Mouse (Mus musculus) ovary, postnatal 14 days (tissue): Measurements from ENCODE around the gene Tex19.2.
"Not testable (repeated sequence)": the region's sequence is repeated elsewhere in the genome, so short reads cannot be mapped to it uniquely, and the experiment has no call there.

Source experiments
- DNase-seq: peaks from one replicate; pipeline ENCODE4 v3.0.0; 2022; ENCODE audit warnings: low spot score

The Tex19.2 gene

DNA sequence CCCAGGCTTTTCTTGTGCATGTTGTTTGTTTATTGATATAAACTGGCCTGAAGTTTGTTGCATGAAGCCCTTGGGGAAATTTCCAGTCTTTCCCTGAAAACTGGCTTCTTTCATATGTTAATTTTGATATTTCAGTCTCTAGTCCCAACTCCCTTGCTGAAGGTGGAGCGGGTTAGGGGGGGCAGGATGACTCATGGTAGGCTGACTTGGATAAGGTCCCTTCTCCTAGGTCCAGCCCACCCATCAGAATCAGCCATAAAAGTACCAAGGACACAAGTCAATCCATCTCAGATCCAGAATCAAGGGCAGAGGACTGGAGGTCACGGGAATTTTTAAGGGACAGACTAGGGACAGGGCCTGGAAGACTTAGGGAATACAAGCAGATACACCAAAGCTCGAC is 7.4 kb downstream of the Tex19.2 start:
- DNase-seq = no peak

DNA sequence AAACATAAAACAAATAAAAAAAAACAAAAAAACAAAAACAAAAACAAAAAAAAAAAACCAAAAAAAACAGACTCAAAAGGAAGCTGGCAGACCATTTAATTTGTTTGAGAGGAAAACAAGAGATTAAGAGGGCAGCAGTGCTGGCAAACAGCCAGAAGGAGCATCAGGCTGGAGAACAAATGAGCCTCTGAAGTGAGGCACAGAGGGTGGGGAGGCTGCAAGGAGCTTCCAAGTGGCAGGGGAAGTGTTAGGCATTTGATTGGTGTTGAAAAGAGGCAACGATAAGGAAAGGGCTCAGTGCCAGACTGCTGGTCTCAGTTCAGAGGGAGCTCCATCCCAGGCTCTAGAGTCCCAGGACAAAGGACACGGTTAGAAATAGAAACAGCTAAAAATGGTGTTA is 8.5 kb downstream of the Tex19.2 start:
- peak; percentile 34 for DNase-seq

- no peak for DNase-seq
Observed at GRCm38 (mm10) chr11:121108061-121108460, 10.4 kb downstream of the Tex19.2 start.

DNA sequence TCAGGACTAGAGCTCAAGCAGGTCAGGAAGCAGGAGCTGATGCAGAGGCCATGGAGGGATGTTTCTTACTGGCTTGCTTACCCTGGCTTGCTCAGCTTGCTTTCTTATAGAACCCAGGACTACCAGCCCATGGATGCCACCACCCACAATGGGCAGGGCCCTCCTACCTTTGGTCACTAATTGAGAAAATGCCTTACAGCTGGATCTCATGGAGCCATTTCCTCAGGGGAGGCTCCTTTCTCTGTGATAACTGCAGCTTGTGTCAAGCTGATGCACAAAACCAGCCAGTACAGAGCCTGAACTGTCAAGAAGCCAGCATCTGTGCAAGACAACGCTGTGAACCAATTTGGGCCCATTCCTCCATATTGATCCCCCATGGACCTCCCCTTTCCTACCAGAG is 11.2 kb downstream of the Tex19.2 start:
- not testable (repeated sequence) for DNase-seq

GRCm38 (mm10) chr11:121101124-121101805 is 17.2 kb downstream of the Tex19.2 start:
- no peak for DNase-seq

DNA sequence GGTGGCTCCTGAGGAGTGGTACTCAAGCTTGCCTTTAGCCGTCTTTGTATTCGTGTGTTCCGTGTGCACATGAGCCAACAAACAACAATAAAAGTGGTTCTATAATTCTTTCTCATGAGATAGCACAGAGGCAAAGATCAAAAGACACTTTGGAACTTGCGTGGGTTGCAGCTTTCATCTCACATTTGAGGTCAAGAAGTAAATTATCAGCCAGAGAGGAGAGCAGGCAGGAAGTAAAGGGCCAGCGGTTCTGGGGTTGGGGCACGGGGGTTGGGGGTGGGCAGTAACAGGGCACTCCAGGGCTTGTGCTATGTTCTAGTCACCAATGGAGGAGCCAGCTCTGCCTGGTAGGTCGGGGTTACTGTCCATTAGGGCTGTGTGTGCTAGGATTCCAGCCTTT is 17.8 kb downstream of the Tex19.2 start:
- no peak for DNase-seq

- no peak for DNase-seq
Observed at GRCm38 (mm10) chr11:121099762-121100161, 18.7 kb downstream of the Tex19.2 start.

DNA sequence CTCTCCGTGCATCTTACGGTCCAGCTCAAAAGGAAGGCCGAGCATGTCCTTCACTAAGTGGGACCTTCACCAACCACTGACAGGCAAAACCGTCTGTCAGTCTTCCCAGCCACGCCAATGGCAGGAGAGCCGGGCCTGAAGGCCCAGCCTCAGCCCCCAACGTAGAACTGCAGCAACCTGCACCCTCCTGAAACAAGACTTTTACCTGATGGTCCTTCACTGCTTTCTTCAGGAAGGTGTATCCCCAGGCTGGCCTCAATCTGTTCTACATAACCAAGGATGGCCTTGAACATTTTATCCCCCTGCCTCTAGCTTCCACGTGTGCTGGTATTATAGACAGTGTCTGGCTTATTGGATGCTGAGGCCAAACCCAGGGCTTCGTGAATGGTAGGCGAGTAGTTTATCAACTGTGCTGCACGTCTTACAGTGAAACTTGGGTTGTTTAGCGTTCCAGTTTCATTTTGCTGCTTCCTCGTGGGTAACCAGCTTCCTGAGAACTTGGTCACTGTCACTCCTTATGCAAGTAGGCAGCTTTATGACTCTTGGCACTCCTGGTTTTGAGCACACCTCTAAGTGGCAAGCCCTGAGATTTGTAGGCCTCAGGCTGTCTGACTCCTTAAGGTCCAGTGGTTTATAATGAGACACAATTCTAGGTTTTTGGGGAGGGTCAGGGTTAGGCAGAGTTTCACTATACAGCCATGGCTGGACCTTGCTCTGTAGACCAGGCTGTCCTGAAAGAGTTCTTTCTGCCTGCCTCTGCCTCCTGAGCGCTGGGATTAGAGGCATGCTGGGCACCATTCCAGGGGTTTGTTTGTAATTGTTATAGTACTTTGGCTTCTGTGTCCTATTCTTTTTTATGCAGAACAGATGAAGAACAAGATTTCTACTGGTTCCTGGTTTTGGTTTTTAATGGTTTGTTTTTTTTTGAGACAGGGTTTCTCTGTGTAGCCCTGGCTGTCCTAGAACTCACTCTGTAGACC is 25.6 kb downstream of the Tex19.2 start:
- no peak for DNase-seq

GRCm38 (mm10) chr11:121090943-121091342 is 27.5 kb downstream of the Tex19.2 start:
- no peak for DNase-seq

- DNase-seq = no peak
Observed at GRCm38 (mm10) chr11:121089756-121090546, 28.5 kb downstream of the Tex19.2 start.

DNA sequence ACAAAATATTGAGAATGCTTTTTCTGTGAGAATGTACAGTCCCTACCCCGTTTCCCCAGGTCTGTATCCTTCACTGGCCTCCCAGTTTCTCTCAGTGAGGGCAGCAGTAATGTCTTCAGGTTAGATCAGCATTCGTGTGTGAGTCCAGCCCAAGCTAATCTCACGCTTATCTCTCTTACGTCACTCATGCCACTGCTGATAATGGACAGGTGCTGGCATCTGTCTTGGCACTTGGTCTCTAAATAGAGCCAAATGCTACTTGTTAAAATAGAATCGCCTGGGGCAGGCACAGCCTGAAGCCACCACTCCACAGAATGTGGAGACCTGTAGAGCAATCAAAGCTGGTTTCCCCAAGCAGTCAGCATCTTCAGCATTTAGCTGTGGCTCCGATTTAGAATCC is 29.5 kb downstream of the Tex19.2 start:
- DNase-seq = no peak

DNA sequence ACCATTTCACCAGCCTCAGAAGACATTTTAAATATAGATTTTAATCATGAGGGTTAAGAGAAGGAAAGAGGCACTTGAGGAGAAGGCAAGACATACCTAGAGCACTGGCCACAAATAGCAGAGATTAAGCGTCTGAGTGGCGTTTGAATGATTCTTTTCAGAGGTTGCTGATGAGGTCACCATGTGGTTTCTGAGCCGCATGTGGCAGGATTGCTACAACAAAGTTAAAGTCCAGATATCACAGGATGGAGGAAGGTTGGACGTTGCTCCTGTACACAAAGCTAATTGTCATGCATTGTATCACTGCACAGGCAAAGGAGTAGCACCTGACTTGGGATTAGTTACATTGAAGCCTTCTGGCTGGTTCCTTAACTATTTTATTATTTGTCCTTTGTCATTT is 32.2 kb downstream of the Tex19.2 start:
- no peak for DNase-seq

GRCm38 (mm10) chr11:121085181-121085580 is 33.3 kb downstream of the Tex19.2 start:
- DNase-seq = no peak

DNA sequence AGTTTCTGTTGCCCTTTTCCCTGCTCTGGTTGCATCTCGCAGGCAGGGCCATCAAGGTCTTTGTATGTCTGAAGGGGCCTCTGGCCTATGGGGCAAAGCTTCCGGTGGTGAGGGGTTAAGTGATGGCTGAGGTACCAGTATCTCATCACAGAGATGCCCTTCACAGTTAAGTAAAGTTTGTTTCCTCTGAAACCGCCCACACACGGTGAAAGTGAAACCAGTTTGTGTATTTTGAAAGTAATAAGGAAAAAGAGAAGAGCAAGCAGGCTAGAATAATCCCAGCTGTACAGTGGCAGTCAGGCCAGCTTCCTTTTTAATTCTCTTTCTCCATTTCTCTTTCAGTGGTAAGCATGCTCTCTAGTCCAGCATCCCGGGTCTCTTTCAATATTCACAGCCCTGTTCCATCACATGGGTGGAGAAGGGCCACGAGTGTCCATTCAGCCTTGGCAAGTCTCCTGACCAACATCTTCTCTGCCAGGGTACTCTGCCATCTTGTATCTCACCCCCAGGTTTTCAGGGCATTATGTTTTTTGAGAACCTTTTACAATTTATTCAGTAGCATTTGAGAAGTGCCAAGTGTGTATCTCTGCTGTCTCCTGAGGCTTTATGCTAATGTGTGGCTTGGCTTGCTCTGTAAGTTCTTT is 35.5 kb downstream of the Tex19.2 start:
- no peak for DNase-seq

- no peak for DNase-seq
Observed at GRCm38 (mm10) chr11:121082250-121082649, 36.2 kb downstream of the Tex19.2 start.

DNA sequence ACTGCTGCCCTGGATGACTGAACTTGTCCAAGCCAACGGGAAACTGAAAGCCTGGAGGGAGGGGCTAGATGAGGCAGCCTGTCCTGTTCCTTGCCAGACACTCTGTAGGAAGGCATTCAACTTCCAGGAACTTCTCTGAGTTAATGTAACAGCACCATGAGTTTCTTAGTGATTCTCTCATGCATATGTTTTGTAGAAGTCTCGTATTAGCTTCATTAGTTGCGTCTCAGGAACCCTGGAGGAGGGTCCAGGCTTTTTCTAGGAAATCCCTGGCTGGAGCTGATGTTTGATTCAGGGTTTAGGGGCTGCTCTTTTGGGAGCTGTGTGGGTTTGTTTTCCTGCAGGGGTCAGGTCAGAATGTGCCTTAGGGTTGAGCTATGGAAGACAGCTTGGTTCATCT is 37.4 kb downstream of the Tex19.2 start, which contains the start of gene Sectm1a:
Sectm1a (minus strand) TSS at position 101 of the 400 bp plus-strand sequence.
- DNase-seq = no peak

DNA sequence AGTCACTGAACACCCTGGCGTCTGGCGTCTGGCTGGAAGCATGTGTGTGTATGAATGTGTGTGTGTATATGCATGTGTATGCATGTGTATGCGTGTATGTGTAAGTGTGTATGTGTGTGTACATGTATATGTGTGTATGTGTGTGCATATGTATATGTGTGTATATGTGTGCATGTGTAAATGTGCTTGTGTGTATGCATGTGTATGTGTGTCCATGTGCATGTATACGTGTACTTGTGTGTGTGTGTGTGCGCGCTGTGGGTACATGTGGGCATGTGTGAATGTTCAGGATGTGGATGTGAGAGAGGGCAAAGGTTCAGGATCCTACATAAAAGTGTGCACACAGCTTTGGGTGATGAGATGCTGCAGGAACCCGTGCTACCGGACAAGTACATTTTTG is 38.1 kb downstream of the Tex19.2 start:
- DNase-seq = no peak

DNA sequence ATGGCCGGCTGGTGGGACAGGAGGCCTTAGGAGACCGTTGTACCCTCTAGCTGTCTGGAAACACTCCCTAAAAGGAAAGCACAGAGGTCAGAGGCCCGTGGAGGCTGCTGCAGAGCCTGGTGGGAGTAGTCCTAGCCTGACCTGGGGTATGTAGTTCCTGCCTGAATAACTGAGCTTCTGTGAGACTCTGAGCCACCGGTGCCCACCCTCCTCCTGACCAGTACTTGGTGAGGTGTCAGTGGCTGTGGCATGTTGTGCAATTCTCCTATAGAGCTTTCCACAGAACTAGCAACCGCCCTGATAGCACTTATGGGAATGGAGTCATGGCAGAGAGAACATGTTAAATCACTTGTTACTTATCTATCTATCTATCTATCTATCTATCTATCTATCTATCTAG is 42.8 kb downstream of the Tex19.2 start:
- no peak for DNase-seq

- not testable (repeated sequence) for DNase-seq
Observed at GRCm38 (mm10) chr11:121069662-121070061, 48.8 kb downstream of the Tex19.2 start.

- DNase-seq = no peak
Observed at GRCm38 (mm10) chr11:121067895-121068294, 50.6 kb downstream of the Tex19.2 start.
